Mouse (Mus musculus): ENCODE data around the gene Ybx2.

The Ybx2 gene

GRCm38 (mm10) chr11:69932254-69932653 lies 3.3 kb upstream of the Ybx2 start:
- in situ Hi-C loops (cut with MboI; ENCODE audit: unreplicated experiment in 2 of 2): loop anchor here (10.0 kb wide), 2 partner anchors 83 to 183 kb away; partner anchors contain the start of genes Acadvl (in 1 of the 2) and Dlg4 (in 1 of the 2)

- in situ Hi-C loops (cut with MboI; ENCODE audit: unreplicated experiment in 2 of 2): loop anchor here (10.0 kb wide), 2 partner anchors 82 to 182 kb away; partner anchors contain the start of genes Acadvl (in 1 of the 2) and Dlg4 (in 1 of the 2)
Observed at GRCm38 (mm10) chr11:69933066-69933465, 2.5 kb upstream of the Ybx2 start.

GRCm38 (mm10) chr11:69934169-69934568 lies 1.4 kb upstream of the Ybx2 start:
- in situ Hi-C loops (cut with MboI; ENCODE audit: unreplicated experiment in 2 of 2): loop anchor here (10.0 kb wide), 2 partner anchors 81 to 181 kb away; partner anchors contain the start of genes Acadvl (in 1 of the 2) and Dlg4 (in 1 of the 2)

GRCm38 (mm10) chr11:69934681-69935080 lies 915 bp upstream of the Ybx2 start:
- in situ Hi-C loops (cut with MboI; ENCODE audit: unreplicated experiment in 2 of 2): loop anchor here (10.0 kb wide), 2 partner anchors 80 to 180 kb away; partner anchors contain the start of genes Acadvl (in 1 of the 2) and Dlg4 (in 1 of the 2)

GRCm38 (mm10) chr11:69936156-69936555 lies 560 bp downstream of the Ybx2 start:
- in situ Hi-C loops (cut with MboI; ENCODE audit: unreplicated experiment in 2 of 2): loop anchor here (10.0 kb wide), 2 partner anchors 79 to 179 kb away; partner anchors contain the start of genes Acadvl (in 1 of the 2) and Dlg4 (in 1 of the 2)

- in situ Hi-C loops (cut with MboI; ENCODE audit: unreplicated experiment in 2 of 2): loop anchor here (10.0 kb wide), 2 partner anchors 78 to 178 kb away; partner anchors contain the start of genes Acadvl (in 1 of the 2) and Dlg4 (in 1 of the 2)
Observed at GRCm38 (mm10) chr11:69936714-69937347, 1.2 kb downstream of the Ybx2 start.

- in situ Hi-C loops (cut with MboI; ENCODE audit: unreplicated experiment in 2 of 2): loop anchor here (10.0 kb wide), 2 partner anchors 77 to 177 kb away; partner anchors contain the start of genes Acadvl (in 1 of the 2) and Dlg4 (in 1 of the 2)
Observed at GRCm38 (mm10) chr11:69937385-69937784, 1.8 kb downstream of the Ybx2 start.

- in situ Hi-C loops (cut with MboI; ENCODE audit: unreplicated experiment in 2 of 2): loop anchor here (10.0 kb wide), 2 partner anchors 77 to 177 kb away; partner anchors contain the start of genes Acadvl (in 1 of the 2) and Dlg4 (in 1 of the 2)
Observed at GRCm38 (mm10) chr11:69937834-69938233, 2.2 kb downstream of the Ybx2 start.

- in situ Hi-C loops (cut with MboI; ENCODE audit: unreplicated experiment in 2 of 2): loop anchor here (10.0 kb wide), 2 partner anchors 76 to 176 kb away; partner anchors contain the start of genes Acadvl (in 1 of the 2) and Dlg4 (in 1 of the 2)
Observed at GRCm38 (mm10) chr11:69938401-69938979, 2.9 kb downstream of the Ybx2 start.

GRCm38 (mm10) chr11:69939181-69939580 lies 3.6 kb downstream of the Ybx2 start:
- in situ Hi-C loops (cut with MboI; ENCODE audit: unreplicated experiment in 2 of 2): loop anchor here (10.0 kb wide), 2 partner anchors 76 to 176 kb away; partner anchors contain the start of genes Acadvl (in 1 of the 2) and Dlg4 (in 1 of the 2)

- in situ Hi-C loops (cut with MboI; ENCODE audit: unreplicated experiment in 2 of 2): loop anchor here (10.0 kb wide), 2 partner anchors 75 to 175 kb away; partner anchors contain the start of genes Acadvl (in 1 of the 2) and Dlg4 (in 1 of the 2)
Observed at GRCm38 (mm10) chr11:69939731-69940130, 4.1 kb downstream of the Ybx2 start.

- in situ Hi-C loops (cut with MboI; ENCODE audit: unreplicated experiment in 2 of 2): no loop called here
Observed at GRCm38 (mm10) chr11:69940962-69941361, 5.4 kb downstream of the Ybx2 start.

- in situ Hi-C loops (cut with MboI; ENCODE audit: unreplicated experiment in 2 of 2): no loop called here
Observed at GRCm38 (mm10) chr11:69945216-69945615, 9.6 kb downstream of the Ybx2 start.

- in situ Hi-C loops (cut with MboI; ENCODE audit: unreplicated experiment in 2 of 2): no loop called here
Observed at GRCm38 (mm10) chr11:69945997-69946891, 10.6 kb downstream of the Ybx2 start.

GRCm38 (mm10) chr11:69947337-69948065 lies 11.9 kb downstream of the Ybx2 start:
- in situ Hi-C loops (cut with MboI; ENCODE audit: unreplicated experiment in 2 of 2): no loop called here

GRCm38 (mm10) chr11:69948066-69948762 lies 12.6 kb downstream of the Ybx2 start, which contains the start of gene Slc2a4:
Slc2a4 (minus strand) TSS chr11:69948188.
- in situ Hi-C loops (cut with MboI; ENCODE audit: unreplicated experiment in 2 of 2): no loop called here

- in situ Hi-C loops (cut with MboI; ENCODE audit: unreplicated experiment in 2 of 2): no loop called here
Observed at GRCm38 (mm10) chr11:69948763-69949150, 13.2 kb downstream of the Ybx2 start.

- in situ Hi-C loops (cut with MboI; ENCODE audit: unreplicated experiment in 2 of 2): loop anchor here (5.0 to 10.0 kb wide), 6 partner anchors 51 to 266 kb away; partner anchors contain the start of genes Dvl2 (in 1 of the 2), Senp3 (in 1 of the 2), Tmem95 (in 1 of the 2) and Tnfsf13 (in 1 of the 2)
Observed at GRCm38 (mm10) chr11:69950807-69951459, 15.3 kb downstream of the Ybx2 start.
